Mouse (Mus musculus) liver, adult 2 months (tissue): Measurements from ENCODE around the gene Fermt1.

ENCODE experiments used
- CTCF ChIP-seq: fragments of 200-500 bp; IDR thresholded peaks from 2 replicates; pipeline ENCODE4 v1.5.1; 2011; ENCODE audit warnings: low read depth, low read length, control low read depth
- POLR2A ChIP-seq: fragments of 200-500 bp; IDR thresholded peaks from 2 replicates; pipeline ENCODE4 v1.6.1; 2011; ENCODE audit warnings: low read length, control low read depth; ENCODE audit not compliant: insufficient read depth; ENCODE audit errors: extremely low read depth

- TF ChIP-seq CTCF (no peak), POLR2A (no peak)
Observed at GRCm38 (mm10) chr2:132869682-132870081, 76.0 kb downstream of the Fermt1 start.
